Comparison of ENCODE assay signal across 24 mouse cellular contexts in the genomic region with DNA sequence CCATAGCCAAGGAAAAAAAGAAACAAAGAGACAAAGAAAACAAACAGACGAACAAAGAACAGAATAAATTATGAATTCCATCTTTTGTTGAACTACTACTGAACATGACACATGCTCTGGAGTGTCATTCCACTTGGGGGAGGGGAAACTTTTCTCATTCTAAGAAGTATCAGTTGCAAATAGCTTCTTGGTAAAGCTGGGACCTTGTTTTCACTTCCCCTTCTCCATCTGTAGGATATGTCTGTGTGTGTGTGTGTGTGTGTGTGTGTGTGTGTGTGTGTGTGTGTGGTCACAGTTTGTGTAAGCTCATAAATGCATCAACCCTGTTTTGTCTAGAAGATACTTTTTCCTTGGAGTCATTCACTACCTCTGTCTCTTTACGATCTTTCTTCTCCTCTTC.
A peak's percentile ranks its signal among the peaks of the same experiment; 100 is the strongest.
DNase-seq lines count a peak whose midpoint lies in the region; ATAC-seq and TF ChIP-seq lines count a peak whose summit lies in the region.
"Had no signal": no experiment of that assay in that cellular context is flagged by ENCODE, and none has a peak within 500 bp of the region (broad histone marks: within the 10 kb centered on the region; RNA-seq: fewer than 3 reads in every experiment).

No protein-coding gene starts in this region.

- 87% methylated on average over 2 of the region's 2 CpGs for WGBS in hindbrain, embryonic 13.5 days
- WGBS in kidney, embryonic 14.5 days, result 81% methylated on average over 2 of the region's 2 CpGs

- DNase-seq in CH12.LX (ENCODE audit: extremely low read depth), result peak; percentile 69
- DNase-seq in yolk sac, embryonic 10.5 days (ENCODE audit: low spot score), result no peak
- DNase-seq: adrenal gland, adult 2 months; adrenal gland, postnatal 10 days; adrenal gland, postnatal 25 days; B cell, adult 2 months; cerebellum, adult 11 months; cerebellum, adult 18-20 months; cerebellum, adult 8-10 months; cerebellum, adult 9-11 months; cerebellum, postnatal 14 days; cerebellum, postnatal 36 days; embryo, embryonic 11 days had no signal

- dilution Hi-C loops in CH12.LX (cut with MboI; ENCODE audit: extremely low pct_ligation_motif_present, extremely low pct_unique_long_range_greater_than_20kb, low sequenced_read_pairs), result no loop called here

- no peak for TF ChIP-seq RAD21 in CH12.LX (IDR thresholded peaks at IDR 0.05; ENCODE audit: low read depth, low read length)

- no peaks in the 10 kb centered on the region for H3K36me3 ChIP-seq in CH12.LX (replicated peaks in 1 of 2; ENCODE audit: control insufficient read depth in 1 of 2, insufficient read depth in 1 of 2, low read length in 1 of 2)
- no peaks in the 10 kb centered on the region for H3K36me3 ChIP-seq in hindbrain, embryonic 13.5 days
- H3K36me3 ChIP-seq in kidney, embryonic 14.5 days (ENCODE audit: control insufficient read depth, insufficient read depth, low read length), result no peaks in the 10 kb centered on the region
- H3K36me3 ChIP-seq: embryonic facial prominence, embryonic 13.5 days; embryonic facial prominence, embryonic 15.5 days; forebrain, embryonic 10.5 days; forebrain, embryonic 12.5 days had no signal

- no peak overlapping the region for H3K4me3 ChIP-seq in CH12.LX (replicated peaks in 1 of 3; ENCODE audit: low read depth in 2 of 3, low read length in 2 of 3, poor library complexity in 1 of 3)
- H3K4me3 ChIP-seq in hindbrain, embryonic 13.5 days, result no peak overlapping the region
- H3K4me3 ChIP-seq in kidney, embryonic 14.5 days (ENCODE audit: low read length), result no peak overlapping the region
- H3K4me3 ChIP-seq: embryonic facial prominence, embryonic 13.5 days; embryonic facial prominence, embryonic 15.5 days; erythroblast, embryonic 14.5 days; forebrain, embryonic 10.5 days; forebrain, embryonic 12.5 days had no signal

- in situ Hi-C loops in CH12.LX (cut with MboI; ENCODE audit: low pct_ligation_motif_present, low pct_unique_long_range_greater_than_20kb, low sequenced_read_pairs), result loop anchor here (10.0 kb wide), 1 partner anchor 155 kb away; no protein-coding TSS in a partner anchor

- H3K9me3 ChIP-seq in CH12.LX (replicated peaks; ENCODE audit: low read length), result no peaks in the 10 kb centered on the region
- H3K9me3 ChIP-seq in hindbrain, embryonic 13.5 days, result no peaks in the 10 kb centered on the region
- no peaks in the 10 kb centered on the region for H3K9me3 ChIP-seq in kidney, embryonic 14.5 days (ENCODE audit: control insufficient read depth, low read length)
- H3K9me3 ChIP-seq: embryonic facial prominence, embryonic 13.5 days; embryonic facial prominence, embryonic 15.5 days; forebrain, embryonic 10.5 days; forebrain, embryonic 12.5 days had no signal

- H3K27ac ChIP-seq in CH12.LX (ENCODE audit: insufficient read depth, low read depth), result no peak overlapping the region
- no peak overlapping the region for H3K27ac ChIP-seq in hindbrain, embryonic 13.5 days
- H3K27ac ChIP-seq in kidney, embryonic 14.5 days (ENCODE audit: low read depth, low read length), result no peak overlapping the region
- H3K27ac ChIP-seq: embryonic facial prominence, embryonic 13.5 days; embryonic facial prominence, embryonic 15.5 days; forebrain, embryonic 10.5 days; forebrain, embryonic 12.5 days had no signal

- TF ChIP-seq CTCF in CH12.LX (conservative IDR thresholded peaks at IDR 0.05 in 1 of 2, IDR thresholded peaks at IDR 0.05 in 1 of 2; ENCODE audit: low read depth in 2 of 2, low read length in 2 of 2), result no peak

- H3K27me3 ChIP-seq in CH12.LX (replicated peaks), result no peaks in the 10 kb centered on the region
- H3K27me3 ChIP-seq in hindbrain, embryonic 13.5 days, result no peaks in the 10 kb centered on the region
- no peaks in the 10 kb centered on the region for H3K27me3 ChIP-seq in kidney, embryonic 14.5 days (ENCODE audit: control insufficient read depth, insufficient read depth, low read length)
- H3K27me3 ChIP-seq: embryonic facial prominence, embryonic 13.5 days; embryonic facial prominence, embryonic 15.5 days; forebrain, embryonic 12.5 days had no signal

- peaks cover 0 to 21% of the 10 kb centered on the region in 2 experiments; a peak in 3 of 4 replicates for H3K4me1 ChIP-seq in CH12.LX (ENCODE audit: control insufficient read depth in 1 of 2, insufficient read depth in 2 of 2)
- no peaks in the 10 kb centered on the region for H3K4me1 ChIP-seq in hindbrain, embryonic 13.5 days (replicated peaks)
- no peaks in the 10 kb centered on the region for H3K4me1 ChIP-seq in kidney, embryonic 14.5 days (ENCODE audit: control insufficient read depth, insufficient read depth, low read length)
- H3K4me1 ChIP-seq: embryonic facial prominence, embryonic 13.5 days; embryonic facial prominence, embryonic 15.5 days; forebrain, embryonic 10.5 days; forebrain, embryonic 12.5 days had no signal

- ATAC-seq in granulocyte monocyte progenitor cell, adult 5-6 weeks (replicated peaks; ENCODE audit: poor library complexity, severe bottlenecking), result peak; percentile 48
- ATAC-seq in hindbrain, embryonic 13.5 days (ENCODE audit: low FRiP score), result no peak
- no peak for ATAC-seq in kidney, embryonic 14.5 days (ENCODE audit: low FRiP score, low TSS enrichment)
- ATAC-seq: CD4-positive, CD25-positive, alpha-beta regulatory T cell, adult 4 months; forebrain, embryonic 14.5 days; forebrain, embryonic 16.5 days had no signal

- TF ChIP-seq POLR2A in CH12.LX (IDR thresholded peaks at IDR 0.05; ENCODE audit: low read depth, low read length), result no peak

- peak; percentile 83 for TF ChIP-seq EP300 in CH12.LX (IDR thresholded peaks at IDR 0.05; ENCODE audit: low read length)

- H3K9ac ChIP-seq in CH12.LX (ENCODE audit: insufficient read depth, low read depth), result no peak overlapping the region
- H3K9ac ChIP-seq in hindbrain, embryonic 13.5 days, result no peak overlapping the region
- no peak overlapping the region for H3K9ac ChIP-seq in kidney, embryonic 14.5 days (ENCODE audit: low read depth, low read length)
- H3K9ac ChIP-seq: embryonic facial prominence, embryonic 13.5 days; embryonic facial prominence, embryonic 15.5 days; forebrain, embryonic 12.5 days had no signal

- no peaks in the 10 kb centered on the region for H3K79me2 ChIP-seq in CH12.LX (replicated peaks; ENCODE audit: control insufficient read depth, extremely low read depth, insufficient read depth, poor library complexity, severe bottlenecking)

- peak overlapping the region; percentile 21; the same call in 1 of the 2 replicates for H3K4me2 ChIP-seq in CH12.LX (ENCODE audit: insufficient read depth, low read depth, poor library complexity, severe bottlenecking)
- H3K4me2 ChIP-seq in hindbrain, embryonic 13.5 days, result no peak overlapping the region
- H3K4me2 ChIP-seq in kidney, embryonic 14.5 days (replicated peaks; ENCODE audit: low read depth, low read length), result no peak overlapping the region
- H3K4me2 ChIP-seq: embryonic facial prominence, embryonic 13.5 days; embryonic facial prominence, embryonic 15.5 days; forebrain, embryonic 12.5 days had no signal

TF ChIP-seq in CH12.LX, 34 proteins besides CTCF, POLR2A, EP300 and RAD21:
- TF ChIP-seq ETS1 (conservative IDR thresholded peaks at IDR 0.05; ENCODE audit: low read depth, low read length) (no peak; the same call in 1 of the 2 replicates), ELF1 (IDR thresholded peaks at IDR 0.05; ENCODE audit: low read depth, low read length) (no peak), NRF1 (IDR thresholded peaks at IDR 0.05; ENCODE audit: low read depth, low read length) (no peak), E2F4 (IDR thresholded peaks at IDR 0.05; ENCODE audit: insufficient replicate concordance, low read depth, low read length) (no peak), BHLHE40 (IDR thresholded peaks at IDR 0.05; ENCODE audit: low read depth, low read length) (peak; percentile 38; the same call in 1 of the 2 replicates), TBP (conservative IDR thresholded peaks at IDR 0.05; ENCODE audit: low read depth, low read length) (no peak), KAT2A (IDR thresholded peaks at IDR 0.05; ENCODE audit: insufficient replicate concordance, low read length) (no peak), JUN (IDR thresholded peaks at IDR 0.05; ENCODE audit: insufficient read depth, low read depth, low read length) (no peak), CHD2 (IDR thresholded peaks at IDR 0.05; ENCODE audit: low read length) (peak; percentile 64), MEF2A (IDR thresholded peaks at IDR 0.05; ENCODE audit: borderline replicate concordance, low read depth, low read length) (peak; percentile 30; the same call in 1 of the 2 replicates), USF1 (IDR thresholded peaks at IDR 0.05; ENCODE audit: low read depth, low read length) (no peak), IRF4 (IDR thresholded peaks at IDR 0.05; ENCODE audit: low read depth, low read length) (peak; percentile 80)
